Mouse (Mus musculus): Measurements from ENCODE around the gene Chid1. TPM values are rescaled to one million over a fixed set of nuclear protein-coding genes. Genes with fewer than 3 reads are reported as not detected.
A peak's percentile ranks its signal among the peaks of the same experiment; 100 is the strongest.

The Chid1 gene
- total RNA-seq, 2 experiments from 2014 or later, result 48.7 to 55.4 TPM

GRCm38 (mm10) chr7:141510196-141510595 is 29.5 kb downstream of the Chid1 start:
- no peak for DNase-seq
- intact Hi-C loops (cut with DNase I), result no loop called here

GRCm38 (mm10) chr7:141508160-141508559 is 31.5 kb downstream of the Chid1 start:
- DNase-seq, result no peak
- intact Hi-C loops (cut with DNase I), result no loop called here

DNA sequence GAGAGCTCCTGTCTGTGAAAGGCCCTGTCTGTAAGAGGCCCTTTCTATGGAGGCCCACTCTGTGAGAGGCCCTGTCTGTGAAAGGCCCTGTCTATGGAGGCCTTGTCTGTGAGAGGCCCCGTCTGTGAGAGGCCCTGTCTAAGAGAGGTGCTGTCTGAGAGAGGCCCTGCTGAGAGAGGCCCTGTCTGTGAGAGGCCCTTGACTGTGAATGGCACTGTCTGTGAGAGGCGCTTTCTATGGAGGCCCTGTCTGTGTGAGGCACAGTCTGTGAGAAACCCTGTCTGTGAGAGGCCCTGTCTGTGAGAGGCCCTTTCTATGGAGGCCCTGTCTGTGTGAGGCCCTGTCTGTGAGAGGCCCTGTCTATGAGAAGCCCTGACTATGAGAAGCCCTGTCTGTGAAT is 33.4 kb downstream of the Chid1 start:
- intact Hi-C loops (cut with DNase I), result no loop called here
- no peak for DNase-seq

GRCm38 (mm10) chr7:141502556-141502905 is 37.1 kb downstream of the Chid1 start:
- peak; percentile 74 for DNase-seq
- intact Hi-C loops (cut with DNase I), result no loop called here

- DNase-seq, result peak; percentile 67
- intact Hi-C loops (cut with DNase I), result no loop called here
Measured at GRCm38 (mm10) chr7:141501820-141502555, 37.7 kb downstream of the Chid1 start.

DNA sequence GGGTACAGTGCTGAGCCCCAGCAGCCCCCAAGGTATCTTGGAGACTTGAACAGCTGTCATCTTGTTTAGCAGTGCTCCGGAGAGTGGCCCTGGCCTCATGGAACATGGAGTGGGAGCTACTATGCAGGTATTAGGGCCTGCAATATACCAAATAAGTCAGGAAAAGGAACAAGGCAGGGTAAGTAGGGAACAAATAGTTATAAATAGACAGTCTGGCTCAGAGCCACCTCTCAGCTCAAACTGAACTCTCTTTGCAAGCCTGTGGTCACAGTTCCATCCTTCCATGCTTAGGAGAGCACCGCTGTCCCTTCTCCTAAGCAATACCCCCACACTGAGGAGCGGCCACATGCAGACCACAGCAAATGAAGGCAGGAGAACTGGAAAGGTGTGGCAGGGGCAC is 42.1 kb downstream of the Chid1 start:
- intact Hi-C loops (cut with DNase I), result no loop called here
- DNase-seq, result no peak

DNA sequence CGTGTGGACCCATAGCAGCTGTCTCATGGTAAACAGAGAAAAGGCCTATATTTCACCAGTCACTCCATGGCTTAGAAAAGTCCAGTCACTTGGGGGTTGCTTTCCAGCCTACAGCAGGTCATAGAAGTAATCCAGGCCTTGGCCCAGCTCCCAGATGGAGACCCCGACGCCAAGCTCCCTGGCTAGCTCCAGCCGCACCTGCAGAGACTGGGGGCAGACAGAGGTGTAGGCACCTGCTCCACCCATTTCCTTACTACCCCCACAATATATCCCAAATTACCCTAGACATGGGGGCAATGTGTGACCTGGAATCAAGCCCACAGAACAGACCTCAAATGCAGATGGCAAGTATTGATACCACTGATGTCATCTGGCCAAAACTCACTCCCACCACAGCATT is 43.7 kb downstream of the Chid1 start:
- intact Hi-C loops (cut with DNase I), result no loop called here
- no peak for DNase-seq

- intact Hi-C loops (cut with DNase I), result no loop called here
- no peak for DNase-seq
Measured at GRCm38 (mm10) chr7:141495379-141495778, 44.3 kb downstream of the Chid1 start.

DNA sequence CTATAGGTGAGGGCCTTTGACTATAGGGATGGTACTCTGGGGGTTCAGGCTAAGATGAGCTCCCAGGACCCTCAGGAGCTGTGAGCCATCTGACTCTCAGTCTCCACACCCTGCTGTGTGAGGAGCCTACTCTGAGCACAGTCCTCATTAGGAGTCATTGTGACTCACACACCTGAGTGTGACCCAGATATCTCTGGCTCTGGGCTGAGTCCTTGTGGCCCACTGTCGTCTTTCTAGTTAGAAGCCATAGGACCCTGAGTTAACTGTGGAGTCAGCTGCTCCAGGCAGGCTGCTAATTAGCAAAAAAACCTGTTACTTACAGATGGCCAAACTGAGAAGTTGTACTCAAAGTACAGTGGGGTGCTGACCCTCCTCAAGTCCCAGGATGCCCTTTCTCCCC is 45.9 kb downstream of the Chid1 start:
- intact Hi-C loops (cut with DNase I), result no loop called here
- DNase-seq, result no peak

DNA sequence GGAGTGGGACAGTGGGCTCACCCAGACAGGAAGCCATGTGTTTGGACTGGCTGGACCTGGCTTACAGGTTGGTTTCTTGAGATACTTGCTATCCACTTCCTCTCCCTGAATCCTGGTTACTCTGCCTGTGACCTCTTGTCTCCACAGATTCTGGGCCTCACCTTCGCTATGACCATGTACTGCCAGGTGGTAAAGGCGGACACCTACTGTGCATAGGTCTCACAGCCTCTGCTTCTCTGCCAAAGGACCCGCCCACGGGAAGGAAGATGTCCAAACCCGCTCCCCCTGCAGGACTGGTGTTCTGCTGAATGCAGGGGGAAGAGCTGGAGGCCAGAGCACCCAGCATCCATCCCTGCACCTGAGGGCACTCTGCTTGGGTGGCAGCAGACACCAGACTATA is 46.9 kb downstream of the Chid1 start:
- intact Hi-C loops (cut with DNase I), result no loop called here
- DNase-seq, result no peak

DNA sequence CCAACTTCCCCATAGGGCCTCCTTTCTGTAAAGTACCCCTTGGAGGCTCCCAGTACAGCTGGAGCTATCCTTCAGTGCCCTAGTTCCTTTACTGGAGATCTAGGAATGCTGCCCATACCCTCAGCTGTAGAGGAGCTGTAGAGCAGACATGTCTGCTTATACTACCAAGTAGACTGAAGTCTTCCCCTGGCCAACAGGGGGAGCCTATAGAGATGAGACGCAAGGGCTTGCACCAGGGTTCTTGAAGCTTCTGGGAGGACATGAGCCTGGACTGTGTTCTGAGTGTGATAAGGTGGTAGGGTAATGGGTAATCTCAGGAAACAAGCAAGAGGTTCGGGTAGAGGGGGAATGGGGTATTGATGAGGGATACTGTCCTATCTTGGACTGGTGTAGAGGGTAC is 48.5 kb downstream of the Chid1 start:
- DNase-seq, result no peak
- intact Hi-C loops (cut with DNase I), result no loop called here

DNA sequence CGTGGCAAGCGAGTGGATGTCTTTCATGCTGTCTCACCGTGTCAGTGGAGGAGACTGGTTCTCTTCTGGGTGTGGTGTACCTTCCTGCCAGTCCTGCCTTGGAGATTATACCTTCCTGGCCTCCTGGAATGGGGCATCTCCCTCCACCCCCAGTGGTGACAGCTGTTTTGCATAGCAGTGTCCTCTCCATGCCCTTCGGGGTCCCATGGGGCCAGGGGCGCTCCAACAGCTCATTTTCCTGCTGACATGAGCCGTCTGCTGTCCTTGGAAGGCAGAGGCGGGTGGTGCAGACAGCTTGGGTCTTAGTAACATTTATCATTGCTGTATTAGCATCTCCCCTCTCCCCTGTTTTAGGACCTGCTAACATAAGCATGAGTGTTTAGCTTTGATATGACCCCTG is 52.5 kb downstream of the Chid1 start:
- intact Hi-C loops (cut with DNase I), result no loop called here
- DNase-seq, result no peak

GRCm38 (mm10) chr7:141486239-141486638 is 53.4 kb downstream of the Chid1 start:
- DNase-seq, result no peak
- intact Hi-C loops (cut with DNase I), result no loop called here

- intact Hi-C loops (cut with DNase I), result no loop called here
- peak; percentile 96 for DNase-seq
Measured at GRCm38 (mm10) chr7:141485606-141486005, 54.1 kb downstream of the Chid1 start.

- no peak for DNase-seq
- intact Hi-C loops (cut with DNase I), result no loop called here
Measured at GRCm38 (mm10) chr7:141485186-141485585, 54.5 kb downstream of the Chid1 start.

DNA sequence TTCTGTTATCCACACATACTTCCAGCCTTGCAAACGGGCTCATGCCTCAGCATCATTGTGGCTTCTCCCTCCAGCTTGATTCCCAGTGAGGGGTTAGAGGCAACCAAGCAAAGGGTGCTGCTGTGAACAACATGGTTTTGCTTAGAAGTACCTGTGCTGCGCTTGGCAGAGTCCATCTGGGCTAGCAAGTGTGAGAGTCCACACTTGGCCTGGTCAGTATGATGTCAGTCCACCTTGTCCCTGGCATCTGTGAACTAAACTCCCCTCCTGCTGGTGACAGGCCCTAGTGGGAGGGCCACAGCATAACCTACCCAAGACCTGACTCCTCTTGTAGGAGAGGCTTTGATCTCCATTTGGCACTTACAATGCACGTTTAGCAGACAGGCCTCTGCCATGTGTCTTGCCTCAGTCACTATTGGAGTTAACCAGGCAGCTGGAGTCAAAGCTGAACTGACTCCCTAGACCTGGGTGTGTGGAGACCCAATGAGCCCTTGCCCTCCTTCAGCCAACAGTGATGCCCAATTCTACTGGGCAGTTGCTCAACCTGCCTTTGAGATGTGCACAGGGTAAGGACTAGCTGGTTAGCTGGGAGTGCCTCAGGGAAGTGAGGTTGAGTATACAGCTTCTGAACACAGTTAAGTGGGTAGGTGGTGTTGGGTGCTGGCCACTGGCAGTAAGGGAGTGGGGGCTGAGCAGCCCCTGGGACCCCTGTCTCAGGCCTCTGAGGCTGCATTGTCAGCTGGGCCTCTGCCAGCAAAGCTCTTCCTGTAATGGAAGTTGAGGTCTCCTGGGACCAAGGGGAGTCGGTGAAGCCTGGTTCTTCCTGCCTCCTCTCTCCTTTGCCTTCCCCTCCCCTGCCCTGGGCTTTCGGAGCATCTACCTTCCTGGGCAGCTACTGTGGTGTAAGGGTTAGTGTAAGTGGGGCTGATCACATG is 55.2 kb downstream of the Chid1 start:
- intact Hi-C loops (cut with DNase I), result loop anchor here (5.0 kb wide), 1 partner anchor 38 kb away; no protein-coding TSS in a partner anchor
- no peak for DNase-seq

DNA sequence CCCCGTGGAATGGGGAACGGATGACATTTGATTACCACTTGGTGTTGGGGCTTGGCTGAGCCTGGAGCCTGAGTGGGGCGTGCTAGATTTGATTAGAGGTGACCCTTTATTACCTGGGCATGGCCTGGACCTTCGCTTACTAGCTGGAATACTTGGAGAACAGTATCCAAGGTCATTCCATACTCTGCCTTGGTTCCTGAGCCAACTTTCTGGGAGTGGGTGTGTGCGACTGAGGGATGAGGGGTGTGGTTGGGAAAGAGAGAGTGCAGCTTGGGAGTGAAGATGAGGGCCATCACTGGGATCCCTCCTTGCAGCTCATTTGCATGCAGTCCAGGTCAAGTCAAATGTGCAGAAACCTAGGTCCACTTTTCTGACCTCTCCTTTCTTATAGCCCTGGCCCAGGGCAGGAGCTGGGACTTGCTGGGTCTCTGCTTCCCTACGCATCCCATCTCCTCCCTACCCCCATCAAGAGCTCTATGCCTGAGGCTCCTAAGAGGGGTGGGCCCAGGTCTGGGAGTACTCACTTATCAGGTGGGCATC is 56.5 kb downstream of the Chid1 start:
- intact Hi-C loops (cut with DNase I), result loop anchor here (5.0 kb wide), 1 partner anchor 39 kb away; no protein-coding TSS in a partner anchor
- no peak for DNase-seq

GRCm38 (mm10) chr7:141482531-141483024 is 57.1 kb downstream of the Chid1 start:
- DNase-seq, result no peak
- intact Hi-C loops (cut with DNase I), result loop anchor here (5.0 kb wide), 1 partner anchor 40 kb away; no protein-coding TSS in a partner anchor

DNA sequence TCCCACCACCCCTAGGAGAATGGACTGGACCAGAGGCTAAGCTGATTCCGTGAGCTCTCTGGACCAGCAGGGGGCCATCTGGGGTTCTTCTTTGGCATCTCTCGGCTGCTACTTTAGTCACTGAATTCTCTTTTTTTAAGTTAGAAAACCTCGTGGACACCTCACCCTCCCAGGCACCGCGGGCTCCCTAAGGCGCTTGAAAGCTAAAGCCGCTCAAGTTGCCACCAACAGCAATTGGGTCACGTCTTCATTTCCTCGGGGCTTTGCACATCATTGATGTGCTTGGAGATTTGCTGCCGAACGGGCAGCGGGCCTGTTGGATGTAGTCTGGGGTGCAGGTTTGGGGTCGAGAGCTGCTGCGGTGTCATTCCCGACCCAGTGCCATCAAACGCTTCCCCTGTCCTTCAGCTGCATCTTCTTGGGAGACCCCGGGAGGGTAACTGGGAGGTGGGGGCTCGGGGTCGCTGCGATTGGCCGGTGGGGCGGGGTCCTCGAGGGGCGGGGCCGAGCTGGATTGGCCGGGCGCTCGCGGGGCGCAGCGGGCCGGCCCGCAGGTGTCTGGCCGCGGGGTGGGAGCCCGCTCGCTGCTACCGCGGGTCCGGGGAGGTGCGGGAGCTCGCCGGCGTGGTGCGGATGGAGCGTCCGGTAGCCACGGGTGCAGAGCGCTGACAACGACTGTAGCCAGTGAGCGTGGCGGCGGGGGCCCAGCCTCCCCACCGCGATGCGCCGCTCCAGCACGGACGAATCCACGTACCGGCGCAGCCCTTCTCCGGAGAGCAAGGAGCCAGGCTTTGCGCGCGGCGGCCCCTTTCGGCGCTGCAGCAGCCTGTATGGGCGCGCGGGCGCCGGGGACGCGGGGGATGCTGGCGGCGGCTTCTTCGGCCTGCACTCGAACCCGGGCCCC is 57.9 kb downstream of the Chid1 start:
- peak; percentile 77 for DNase-seq
- intact Hi-C loops (cut with DNase I), result loop anchor here (5.0 kb wide), 1 partner anchor 41 kb away; no protein-coding TSS in a partner anchor

- DNase-seq, result peak; percentile 68
- intact Hi-C loops (cut with DNase I), result loop anchor here (5.0 kb wide), 1 partner anchor 41 kb away; no protein-coding TSS in a partner anchor
Measured at GRCm38 (mm10) chr7:141480842-141481497, 58.7 kb downstream of the Chid1 start.

Measured in left cerebral cortex, postnatal 4 days (tissue).